Mouse (Mus musculus): ENCODE data around the gene Msto1. TPM values are rescaled to one million over a fixed set of nuclear protein-coding genes. Genes with fewer than 3 reads are reported as not detected.
"Not testable (repeated sequence)": the region's sequence is repeated elsewhere in the genome, so short reads cannot be mapped to it uniquely, and the experiment has no call there.

Gene Msto1
- total RNA-seq, 4 experiments from 2014 or later: 6.6 to 8.3 (median 7.7) TPM

DNA sequence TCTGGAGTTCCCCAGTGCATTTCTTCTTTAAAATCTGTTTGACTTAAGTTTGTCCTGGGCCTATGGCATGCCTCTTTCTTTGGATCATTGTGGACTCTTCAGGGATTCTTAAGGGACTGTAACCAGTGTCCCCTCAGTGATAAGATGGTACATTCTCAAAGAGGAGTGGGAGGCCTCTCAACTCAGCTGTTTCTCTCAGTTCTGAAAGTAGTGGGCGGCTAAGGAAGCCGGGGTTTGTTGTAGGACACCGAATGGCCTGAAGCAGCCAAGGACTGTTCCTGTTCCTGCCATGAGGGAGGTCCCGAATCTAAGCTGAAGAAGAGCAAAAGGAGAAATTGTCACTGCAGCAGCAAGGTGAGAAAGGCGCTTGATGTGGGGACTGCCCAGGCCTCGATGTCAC lies 8.6 kb downstream of the Msto1 start:
- DNase-seq (ENCODE audit: low spot score in 2 of 2): no peak

DNA sequence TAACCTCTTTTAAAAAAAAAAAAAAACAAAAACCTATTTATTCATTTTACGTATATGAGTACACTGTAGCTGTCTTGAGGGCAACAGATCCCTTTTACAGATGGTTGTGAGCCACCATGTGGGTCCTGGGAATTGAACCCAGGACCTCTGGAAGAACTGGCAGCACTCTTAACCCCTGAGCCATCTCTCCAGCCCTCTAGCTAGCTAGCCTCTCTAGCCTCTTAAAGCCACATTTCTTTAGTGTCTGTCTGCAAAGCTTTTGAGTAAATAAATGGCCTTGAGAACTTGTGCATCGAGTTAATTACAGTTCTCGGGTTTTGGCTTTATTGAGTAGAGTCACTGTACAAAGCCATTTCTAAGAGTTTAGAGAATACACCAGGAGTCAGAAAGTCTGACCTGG lies 9.0 kb downstream of the Msto1 start:
- no peak for DNase-seq (ENCODE audit: low spot score in 2 of 2)

DNA sequence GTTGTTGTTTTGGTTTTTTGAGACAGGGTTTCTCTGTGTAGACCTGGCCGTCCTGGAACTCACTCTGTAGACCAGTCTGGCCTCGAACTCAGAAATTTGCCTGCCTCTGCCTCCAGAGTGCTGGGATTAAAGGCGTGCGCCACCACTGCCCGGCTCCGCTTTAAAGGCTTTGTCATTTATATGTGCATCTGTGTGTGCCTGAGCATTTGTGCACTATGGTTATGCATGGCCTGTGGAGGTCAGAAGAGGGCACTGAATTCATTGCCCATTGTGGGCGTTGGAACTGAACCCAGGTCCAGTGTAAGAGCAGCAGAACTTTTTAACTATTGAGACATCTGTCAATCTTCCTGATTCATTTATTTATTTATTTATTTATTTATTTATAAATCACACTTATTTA lies 20.8 kb downstream of the Msto1 start:
- not testable (repeated sequence) for DNase-seq (ENCODE audit: low spot score in 2 of 2)

DNA sequence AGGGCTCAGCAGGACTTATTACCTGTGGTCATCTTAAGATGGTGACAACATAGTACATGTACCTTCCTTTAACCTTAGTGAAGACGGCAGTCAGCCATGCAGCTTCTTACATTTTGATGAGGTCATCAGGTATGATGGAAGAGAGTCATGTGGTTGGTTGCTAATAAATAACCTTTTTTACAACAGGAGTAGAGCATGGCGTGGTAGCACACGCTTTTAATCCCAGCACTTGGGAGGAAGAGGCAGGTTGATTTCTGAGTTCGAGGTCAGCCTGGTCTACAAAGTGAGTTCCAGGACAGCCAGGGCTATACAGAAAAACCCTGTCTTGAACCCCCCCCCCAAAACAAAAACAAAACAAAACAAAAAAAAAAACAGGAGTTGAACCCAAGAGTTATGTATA lies 31.3 kb downstream of the Msto1 start:
- DNase-seq (ENCODE audit: low spot score in 2 of 2): not testable (repeated sequence)

DNA sequence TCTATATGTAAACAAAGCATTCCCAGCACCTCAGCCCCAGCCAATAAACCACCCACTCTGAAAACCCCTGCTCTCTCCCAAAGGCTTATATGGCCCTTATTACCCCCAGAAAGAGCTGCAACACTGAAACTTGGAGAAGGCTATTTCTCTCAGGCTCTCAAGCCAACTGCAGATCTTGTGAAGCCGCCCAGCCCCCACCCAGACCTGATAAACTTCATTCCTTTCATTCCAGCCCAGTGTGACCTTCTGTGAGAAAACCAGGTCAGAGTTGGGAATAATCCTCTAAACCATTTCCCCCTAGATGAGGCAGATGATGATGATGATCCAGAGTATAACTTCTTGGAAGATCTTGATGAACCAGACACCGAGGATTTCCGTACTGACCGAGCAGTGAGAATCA lies 45.4 kb downstream of the Msto1 start:
- DNase-seq (ENCODE audit: low spot score in 2 of 2): not testable (repeated sequence)

DNA sequence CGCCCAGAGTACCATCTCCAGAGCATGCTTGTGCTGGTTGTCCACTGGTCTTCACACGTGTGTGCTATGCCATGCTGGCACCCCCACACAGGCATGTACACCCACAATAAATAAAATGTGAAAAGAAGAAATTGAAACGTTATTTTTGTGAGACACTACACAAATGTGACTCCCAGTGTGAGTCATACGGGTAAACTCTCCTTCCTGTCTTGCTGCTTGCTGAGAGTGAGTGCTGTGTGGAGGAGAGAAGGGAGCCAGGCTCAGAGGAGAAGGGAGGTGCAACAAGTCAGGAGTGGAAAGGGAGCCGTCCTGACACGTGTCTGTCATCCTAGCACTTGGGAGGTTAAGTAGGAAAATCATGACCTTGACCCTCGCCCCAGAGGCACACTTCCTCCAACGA lies 46.6 kb downstream of the Msto1 start:
- not testable (repeated sequence) for DNase-seq (ENCODE audit: low spot score in 2 of 2)

DNA sequence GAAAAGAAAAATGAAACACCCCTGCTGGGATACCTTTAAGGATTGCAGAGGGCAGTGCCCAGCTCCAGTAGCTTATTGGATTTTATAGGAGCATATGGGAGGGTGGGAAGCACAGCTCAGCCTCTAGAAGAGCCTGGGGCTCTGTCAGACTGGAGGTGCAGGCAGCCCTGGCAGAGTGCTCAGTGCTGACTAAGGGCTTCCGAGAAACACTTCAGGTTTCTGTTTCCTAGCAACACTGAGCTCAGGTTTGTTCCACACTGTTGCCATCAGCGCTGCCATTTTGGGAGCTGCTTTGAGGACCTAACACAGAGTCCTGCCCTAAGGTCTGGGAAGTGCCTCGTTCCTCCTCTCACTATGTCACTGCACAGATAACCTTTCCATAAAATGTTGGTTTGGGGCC lies 47.1 kb downstream of the Msto1 start:
- not testable (repeated sequence) for DNase-seq (ENCODE audit: low spot score in 2 of 2)

DNA sequence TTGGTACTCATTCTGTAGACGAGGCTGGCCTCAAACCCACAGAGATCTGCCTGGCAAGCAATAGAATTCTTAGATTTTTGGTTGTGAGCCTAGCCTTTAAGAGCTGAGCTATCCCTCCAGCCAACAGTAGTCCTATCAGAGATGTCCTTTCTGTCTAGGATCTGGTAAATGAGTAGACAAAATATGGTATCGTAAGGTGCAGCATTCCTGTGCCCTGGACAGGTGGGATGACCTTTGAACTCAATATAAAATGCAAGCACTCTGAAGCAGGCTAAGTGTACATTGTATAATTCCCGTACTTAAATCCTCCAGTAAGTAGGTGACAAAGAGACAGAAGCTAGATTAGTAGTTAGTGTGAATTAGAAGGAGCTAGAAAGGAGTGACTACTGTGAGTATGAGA lies 51.7 kb downstream of the Msto1 start:
- no peak for DNase-seq (ENCODE audit: low spot score in 2 of 2)

DNA sequence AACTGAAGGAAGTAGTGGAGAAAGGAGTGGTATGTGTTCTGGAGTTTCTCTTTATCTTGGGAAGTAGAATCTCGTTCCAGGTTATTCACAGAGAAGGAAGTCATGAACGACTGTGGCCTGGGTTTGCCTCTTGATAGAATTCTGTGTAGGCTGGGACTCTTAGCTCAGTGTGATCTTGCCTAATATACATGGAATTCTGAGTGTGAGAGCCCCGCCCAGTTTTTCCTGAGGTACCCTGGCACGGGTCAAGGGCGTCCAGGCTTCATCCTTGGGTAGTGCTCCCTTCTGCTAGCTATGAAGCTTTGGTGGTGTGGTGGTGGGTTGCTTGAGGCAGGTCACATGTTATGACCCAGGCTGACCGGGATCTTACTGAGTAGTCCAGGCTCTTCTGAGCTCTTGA lies 58.0 kb downstream of the Msto1 start:
- DNase-seq (ENCODE audit: low spot score in 2 of 2): no peak

Other genes starting within 250 kb of the Msto1 start
- gene Khdc4, start 228.2 kb downstream of the Msto1 start, total RNA-seq (2022): 10 to 100 TPM; 15.5 to 19.1 (median 17.7) TPM
- 10 to 100 TPM; 18.4 to 27.6 (median 20.6) TPM for gene Rit1, start 197.2 kb downstream of the Msto1 start, total RNA-seq (2022)
- 1 to 10 TPM; 4.0 to 6.3 (median 4.6) TPM for gene Syt11, start 138.8 kb downstream of the Msto1 start, total RNA-seq (2022)
- 10 to 100 TPM; 12.5 to 16.1 (median 16.0) TPM for gene Gon4l, start 78.8 kb downstream of the Msto1 start, total RNA-seq (2022)
- gene Ash1l, start 36.6 kb upstream of the Msto1 start, total RNA-seq (2022): 10 to 100 TPM; 29.8 to 38.9 (median 33.9) TPM
- gene Dap3, start 37.2 kb upstream of the Msto1 start, total RNA-seq (2022): 10 to 100 TPM; 56.7 to 77.4 (median 71.4) TPM
- 10 to 100 TPM; 15.5 to 22.2 (median 18.9) TPM for gene Rusc1, start 179.3 kb upstream of the Msto1 start, total RNA-seq (2022)
- gene Gm43738, start 187.1 kb upstream of the Msto1 start, total RNA-seq (2022): not detected
- 10 to 100 TPM; 25.9 to 30.1 (median 27.9) TPM for gene Fdps, start 188.0 kb upstream of the Msto1 start, total RNA-seq (2022)
- gene Pklr, start 222.1 kb upstream of the Msto1 start, total RNA-seq (2022): under 1 TPM in 1 of 4 experiments, not detected in 3; 0.11 TPM
- gene Hcn3, start 246.2 kb upstream of the Msto1 start, total RNA-seq (2022): under 1 TPM in 3 of 4 experiments, not detected in 1; 0.44 to 0.68 (median 0.51) TPM

All from gastrocnemius, adult 8-10 months (tissue).